Mouse (Mus musculus): ENCODE data around the gene Gm14548. TPM values are rescaled to one million over a fixed set of nuclear protein-coding genes. Genes with fewer than 3 reads are reported as not detected.
"Not testable (repeated sequence)": the region's sequence is repeated elsewhere in the genome, so short reads cannot be mapped to it uniquely, and the experiment has no call there.

The Gm14548 gene
- polyA plus RNA-seq (2015; fragmentation: Nextera tagmentation; extraction: Ambion mirVana) = not detected in 2 replicates

DNA sequence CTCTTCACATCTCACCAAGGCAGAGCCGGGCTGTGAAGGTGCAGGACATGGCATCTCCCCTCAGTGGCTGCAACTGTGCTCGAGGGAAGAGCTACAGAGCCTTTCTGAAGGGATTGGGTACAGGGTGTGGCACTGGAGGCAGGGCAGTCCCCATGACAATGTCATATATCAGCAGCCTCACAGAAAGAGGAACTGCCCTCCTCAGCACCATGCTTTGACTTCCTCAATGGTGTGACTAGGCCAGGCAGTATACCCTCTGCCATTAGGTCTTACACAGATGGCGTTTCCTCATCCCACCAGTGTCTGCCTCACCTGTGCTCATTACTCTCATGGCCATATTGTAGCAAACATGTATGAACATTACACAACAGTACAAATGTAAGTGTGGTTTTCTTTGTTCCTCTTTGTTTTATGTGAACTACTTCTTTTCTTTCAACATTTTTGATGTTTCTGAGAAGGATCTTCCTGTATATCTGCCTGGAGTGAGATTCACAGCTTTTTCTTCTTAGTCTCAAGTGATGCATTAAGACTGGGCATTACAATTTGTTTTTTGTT lies at the start of gene Gm14548:
TSS of gene Gm14548 (minus strand) at position 85 of the 555 bp plus-strand sequence.
- not testable (repeated sequence) for H3K27me3 ChIP-seq; H3K4me2 ChIP-seq; H3K27ac ChIP-seq; H3K4me3 ChIP-seq; H3K9ac ChIP-seq; ATAC-seq; H3K9me3 ChIP-seq (replicated peaks); H3K4me1 ChIP-seq; H3K36me3 ChIP-seq (ENCODE audit: poor library complexity, severe bottlenecking)
- WGBS = 50% methylated on average over 3 of the region's 3 CpGs

DNA sequence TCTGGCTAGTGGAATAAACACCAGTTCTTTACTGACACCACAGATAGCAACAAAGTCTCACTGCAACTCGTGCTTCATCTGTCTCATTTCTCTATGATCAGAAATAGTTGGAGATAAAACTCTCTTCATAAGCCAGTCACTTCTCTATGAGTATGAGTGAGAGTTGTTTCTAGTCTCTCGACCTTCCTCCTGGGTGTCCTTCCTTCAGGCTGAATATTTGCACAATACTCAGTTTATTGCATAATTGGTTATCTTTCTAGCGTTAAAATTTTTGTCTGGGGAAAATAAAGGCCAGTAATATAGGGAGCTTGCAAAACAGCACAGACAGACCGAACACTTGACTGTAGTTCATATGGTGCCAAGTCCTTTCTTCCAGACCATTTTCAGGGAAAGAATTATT lies 48.2 kb upstream of the Gm14548 start:
- H3K9me3 ChIP-seq (replicated peaks) = 0 out of 2 replicates have a peak, but pooled peaks cover 9% of the 10 kb centered on the region
- no peaks in the 10 kb centered on the region for H3K27me3 ChIP-seq
- no peak overlapping the region for H3K4me3 ChIP-seq
- H3K9ac ChIP-seq = no peak overlapping the region
- ATAC-seq = no peak
- no peaks in the 10 kb centered on the region for H3K36me3 ChIP-seq (ENCODE audit: poor library complexity, severe bottlenecking)
- no peak overlapping the region for H3K4me2 ChIP-seq
- no peak overlapping the region for H3K27ac ChIP-seq
- WGBS = 75% methylated on average over 4 of the region's 4 CpGs
- H3K4me1 ChIP-seq = no peaks in the 10 kb centered on the region

DNA sequence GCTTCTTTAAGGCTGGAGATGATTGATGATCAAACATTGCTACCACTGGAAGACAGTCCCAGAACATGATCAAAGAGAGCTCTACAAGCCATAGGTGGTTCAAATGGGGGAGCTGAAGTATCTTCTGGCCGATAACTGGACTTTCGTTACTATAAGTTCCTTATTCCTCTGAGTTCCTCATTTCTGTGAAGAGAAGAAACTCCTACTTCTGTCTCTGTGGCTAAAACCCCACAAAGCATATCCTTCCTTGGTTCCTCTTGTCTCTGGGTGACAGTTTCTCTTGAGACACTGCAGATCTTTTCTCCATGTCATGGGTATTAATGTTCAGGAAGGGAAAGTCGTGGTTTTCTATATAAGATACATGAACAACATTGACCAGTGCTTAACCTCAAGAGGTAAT lies 43.0 kb upstream of the Gm14548 start:
- ATAC-seq = no peak
- H3K9ac ChIP-seq = no peak overlapping the region
- H3K4me3 ChIP-seq = no peak overlapping the region
- H3K4me1 ChIP-seq = no peaks in the 10 kb centered on the region
- 0 out of 2 replicates have a peak, but pooled peaks cover 10% of the 10 kb centered on the region for H3K9me3 ChIP-seq (replicated peaks)
- H3K4me2 ChIP-seq = no peak overlapping the region
- WGBS = 85% methylated on average over 3 of the region's 3 CpGs
- H3K27me3 ChIP-seq = no peaks in the 10 kb centered on the region
- no peak overlapping the region for H3K27ac ChIP-seq
- H3K36me3 ChIP-seq (ENCODE audit: poor library complexity, severe bottlenecking) = no peaks in the 10 kb centered on the region

GRCm38 (mm10) chr7:3939866-3940525 lies 42.1 kb upstream of the Gm14548 start:
- no peak overlapping the region for H3K4me2 ChIP-seq
- H3K9ac ChIP-seq = no peak overlapping the region
- ATAC-seq = no peak
- no peak overlapping the region for H3K27ac ChIP-seq
- H3K4me3 ChIP-seq = no peak overlapping the region
- H3K4me1 ChIP-seq = no peaks in the 10 kb centered on the region
- no peaks in the 10 kb centered on the region for H3K27me3 ChIP-seq
- no peaks in the 10 kb centered on the region for H3K36me3 ChIP-seq (ENCODE audit: poor library complexity, severe bottlenecking)
- 65% methylated on average over 1 of the region's 1 CpGs for WGBS
- 0 out of 2 replicates have a peak, but pooled peaks cover 3% of the 10 kb centered on the region for H3K9me3 ChIP-seq (replicated peaks)

DNA sequence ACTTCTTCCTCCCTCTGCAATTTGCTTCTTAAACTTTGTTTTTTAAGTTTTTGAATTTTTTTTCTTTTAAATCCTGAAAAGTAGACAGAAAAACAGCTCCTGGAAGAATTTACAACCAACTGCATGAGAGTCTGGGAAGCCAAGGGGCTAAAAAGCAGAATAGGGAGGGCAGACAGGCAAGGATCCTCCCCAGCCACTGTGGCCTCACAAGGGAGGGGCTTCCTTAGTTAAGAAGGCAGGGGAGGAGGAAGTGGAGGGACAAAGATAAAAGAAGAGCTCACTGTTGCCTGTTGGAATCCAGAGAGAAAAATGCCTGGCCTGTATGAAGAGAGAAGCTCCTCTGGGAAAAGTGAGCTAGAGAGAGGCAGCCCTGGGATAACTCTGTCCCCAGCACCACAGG lies 37.6 kb upstream of the Gm14548 start:
- H3K4me2 ChIP-seq = not testable (repeated sequence)

GRCm38 (mm10) chr7:3915387-3915786 lies 17.5 kb upstream of the Gm14548 start, which contains the start of gene Lilra6:
Lilra6 (minus strand) TSS chr7:3915503.
- H3K9ac ChIP-seq; H3K27me3 ChIP-seq; ATAC-seq; H3K4me3 ChIP-seq; H3K4me1 ChIP-seq; H3K9me3 ChIP-seq (replicated peaks); H3K36me3 ChIP-seq (ENCODE audit: poor library complexity, severe bottlenecking); H3K4me2 ChIP-seq; H3K27ac ChIP-seq: not testable (repeated sequence)
- WGBS = 78% methylated on average over 2 of the region's 2 CpGs

More for the DNA sequence above, 37.6 kb upstream of the Gm14548 start:
- not testable (repeated sequence) for H3K9me3 ChIP-seq (replicated peaks); H3K27ac ChIP-seq; H3K27me3 ChIP-seq; H3K9ac ChIP-seq; ATAC-seq; H3K36me3 ChIP-seq (ENCODE audit: poor library complexity, severe bottlenecking); H3K4me1 ChIP-seq; H3K4me3 ChIP-seq

- 0 out of 2 replicates have a peak, but pooled peaks cover 5% of the 10 kb centered on the region for H3K9me3 ChIP-seq (replicated peaks)
- no peak overlapping the region for H3K9ac ChIP-seq
- no peaks in the 10 kb centered on the region for H3K4me1 ChIP-seq
- H3K4me3 ChIP-seq = no peak overlapping the region
- H3K27me3 ChIP-seq = no peaks in the 10 kb centered on the region
- H3K4me2 ChIP-seq = no peak overlapping the region
- no peak overlapping the region for H3K27ac ChIP-seq
- no peaks in the 10 kb centered on the region for H3K36me3 ChIP-seq (ENCODE audit: poor library complexity, severe bottlenecking)
- ATAC-seq = no peak
- 44% methylated on average over 1 of the region's 1 CpGs for WGBS
Observed at GRCm38 (mm10) chr7:3903704-3904103, 5.8 kb upstream of the Gm14548 start.

DNA sequence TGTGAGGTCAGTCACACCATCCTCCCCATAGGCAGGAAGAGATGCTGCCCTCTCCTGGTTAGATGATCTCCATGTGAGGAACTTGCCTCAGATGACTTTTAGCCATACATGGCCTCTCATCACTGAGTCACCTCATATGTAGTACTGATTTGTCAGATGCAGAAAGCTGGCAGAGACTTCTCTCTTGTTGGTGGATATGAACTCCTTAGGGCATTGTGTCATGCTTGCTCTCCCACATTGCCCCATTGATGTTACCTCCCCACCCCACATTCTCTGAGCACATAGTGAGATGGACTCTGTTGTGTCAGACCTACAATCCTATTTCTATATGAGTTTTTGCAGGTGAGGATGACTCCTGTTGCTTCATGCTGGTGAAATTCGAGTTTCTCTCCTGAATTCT lies 22.9 kb downstream of the Gm14548 start:
- ATAC-seq; H3K4me2 ChIP-seq; H3K4me1 ChIP-seq; H3K27ac ChIP-seq; H3K9me3 ChIP-seq (replicated peaks); H3K27me3 ChIP-seq; H3K36me3 ChIP-seq (ENCODE audit: poor library complexity, severe bottlenecking); H3K4me3 ChIP-seq; H3K9ac ChIP-seq: not testable (repeated sequence)
- no CpG with 5 or more reads among the region's 1 CpGs for WGBS

DNA sequence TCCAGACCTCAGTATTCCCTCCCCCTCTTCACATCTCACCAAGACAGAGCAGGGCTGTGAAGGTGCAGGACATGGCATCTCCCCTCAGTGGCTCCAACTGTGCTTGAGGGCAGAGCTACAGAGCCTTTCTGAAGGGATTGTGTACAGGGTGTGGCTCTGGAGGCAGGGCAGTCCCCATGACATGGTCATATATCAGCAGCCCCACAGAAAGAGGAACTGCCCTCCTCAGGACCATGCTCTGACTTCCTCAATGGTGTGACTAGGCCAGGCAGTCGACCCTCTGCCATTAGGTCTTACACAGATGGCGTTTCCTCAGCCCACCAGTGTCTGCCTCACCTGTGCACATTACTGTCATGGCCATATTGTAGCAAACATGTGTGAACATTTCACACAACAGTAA lies 53.0 kb downstream of the Gm14548 start, which contains the start of gene Pira2:
TSS of gene Pira2 (minus strand) at position 101 of the 400 bp plus-strand sequence.
- H3K4me2 ChIP-seq; H3K9ac ChIP-seq; ATAC-seq; H3K4me1 ChIP-seq; H3K4me3 ChIP-seq; H3K27ac ChIP-seq; H3K27me3 ChIP-seq; H3K36me3 ChIP-seq (ENCODE audit: poor library complexity, severe bottlenecking); H3K9me3 ChIP-seq (replicated peaks): not testable (repeated sequence)
- WGBS = no CpG with 5 or more reads among the region's 2 CpGs

DNA sequence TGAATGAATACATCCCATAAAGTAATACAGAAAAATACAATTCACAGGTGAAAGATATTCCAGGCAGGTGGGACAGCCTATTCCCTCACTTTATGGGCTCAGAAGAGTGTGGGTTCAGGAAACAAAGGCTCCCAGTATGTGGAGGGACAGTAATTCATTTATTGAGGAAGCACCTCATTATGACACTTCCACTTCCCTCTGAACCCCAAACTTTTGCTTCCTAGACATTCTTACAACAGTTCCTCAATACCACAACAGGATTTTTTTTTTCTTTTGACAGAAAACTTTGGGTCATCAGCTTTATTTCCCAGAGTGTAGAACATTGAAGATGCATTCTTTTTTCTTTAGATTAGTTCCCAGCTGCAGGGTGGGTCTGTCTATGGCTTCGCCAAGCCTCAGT lies 60.1 kb downstream of the Gm14548 start:
- H3K4me3 ChIP-seq; H3K4me2 ChIP-seq; ATAC-seq; H3K4me1 ChIP-seq; H3K27ac ChIP-seq; H3K27me3 ChIP-seq; H3K9ac ChIP-seq; H3K36me3 ChIP-seq (ENCODE audit: poor library complexity, severe bottlenecking); H3K9me3 ChIP-seq (replicated peaks): not testable (repeated sequence)
- WGBS = no CpG with 5 or more reads among the region's 1 CpGs
